Mouse (Mus musculus) bone marrow, adult 2 months (tissue): ENCODE measurements at regions not wholly inside any gene's neighbourhood (a gene's known extent, or its start where the extent isn't known, plus 50 kb on each side); places are given as distances from the start of the nearest gene placed in this dataset.

Source experiments
- H3K27ac ChIP-seq: fragments of 200-500 bp; 2 replicates; pipeline ENCODE4 v1.5.1; 2012; ENCODE audit warnings: low read depth, mild to moderate bottlenecking, control low read depth, inconsistent platforms, low read length; ENCODE audit not compliant: control insufficient read depth, poor library complexity, insufficient read depth
- H3K4me1 ChIP-seq: fragments of 200-500 bp; 2 replicates; pipeline ENCODE4 v1.6.1; 2011; ENCODE audit warnings: low read length; ENCODE audit not compliant: control insufficient read depth, insufficient read depth
- H3K4me3 ChIP-seq: fragments of 200-500 bp; replicated peaks from 2 replicates; pipeline ENCODE3; 2011; ENCODE audit warnings: mild to moderate bottlenecking, low read depth, low read length, control low read depth; ENCODE audit not compliant: control insufficient read depth
- CTCF ChIP-seq: fragments of 200-500 bp; IDR thresholded peaks from 2 replicates; pipeline ENCODE4 v1.5.1; 2011; ENCODE audit warnings: low read length, control low read depth; ENCODE audit not compliant: control insufficient read depth, insufficient read depth
- POLR2A ChIP-seq: fragments of 200-500 bp; IDR thresholded peaks from 2 replicates; pipeline ENCODE4 v1.6.1; 2011; ENCODE audit warnings: low read depth, mild to moderate bottlenecking, control low read depth, low read length, borderline replicate concordance; ENCODE audit not compliant: control insufficient read depth
- WGBS: fragments of 180-500 bp; shearing (Covaris S2); methylation state at CpG from one replicate; pipeline ENCODE4 v1.1.7; 2018; 5-methylcytosine and 5-hydroxymethylcytosine counted together

- TF ChIP-seq CTCF: no peak
- no peak for TF ChIP-seq POLR2A
- H3K4me1 ChIP-seq: no peaks in the 10 kb centered on the region; the same call in 1 of the 2 replicates
- 72% methylated on average over 4 of the region's 4 CpGs for WGBS
- H3K27ac ChIP-seq: no peak overlapping the region
- no peak overlapping the region for H3K4me3 ChIP-seq
These were observed 1431.0 kb upstream of the A1bg start for GRCm38 (mm10) chr15:62353786-62354185.

GRCm38 (mm10) chr15:62350862-62351757 is 1428.3 kb upstream of the A1bg start:
- H3K4me1 ChIP-seq: no peaks in the 10 kb centered on the region; the same call in 1 of the 2 replicates
- TF ChIP-seq CTCF: no peak
- no peak for TF ChIP-seq POLR2A
- 52% methylated on average over 6 of the region's 6 CpGs for WGBS
- no peak overlapping the region for H3K4me3 ChIP-seq
- H3K27ac ChIP-seq: no peak overlapping the region

- 72% methylated on average over 3 of the region's 3 CpGs for WGBS
These were observed 1427.2 kb upstream of the A1bg start for GRCm38 (mm10) chr15:62349981-62350380.

GRCm38 (mm10) chr15:62348956-62349355 is 1426.1 kb upstream of the A1bg start:
- 72% methylated on average over 2 of the region's 2 CpGs for WGBS
- no peak overlapping the region for H3K27ac ChIP-seq

More at GRCm38 (mm10) chr15:62349981-62350380, 1427.2 kb upstream of the A1bg start:
- no peak overlapping the region for H3K27ac ChIP-seq
- H3K4me3 ChIP-seq: no peak overlapping the region
- no peaks in the 10 kb centered on the region; the same call in 1 of the 2 replicates for H3K4me1 ChIP-seq
- no peak for TF ChIP-seq CTCF
- no peak for TF ChIP-seq POLR2A

GRCm38 (mm10) chr15:62347697-62348096 is 1424.9 kb upstream of the A1bg start:
- WGBS: 78% methylated on average over 2 of the region's 2 CpGs
- TF ChIP-seq CTCF: no peak
- no peak overlapping the region for H3K27ac ChIP-seq
- H3K4me1 ChIP-seq: no peaks in the 10 kb centered on the region; the same call in 1 of the 2 replicates
- H3K4me3 ChIP-seq: no peak overlapping the region

More at GRCm38 (mm10) chr15:62348956-62349355, 1426.1 kb upstream of the A1bg start:
- TF ChIP-seq CTCF: no peak
- TF ChIP-seq POLR2A: no peak
- no peak overlapping the region for H3K4me3 ChIP-seq
- no peaks in the 10 kb centered on the region; the same call in 1 of the 2 replicates for H3K4me1 ChIP-seq

- no peak overlapping the region for H3K27ac ChIP-seq
- WGBS: 91% methylated on average over 5 of the region's 5 CpGs
- no peak overlapping the region for H3K4me3 ChIP-seq
- H3K4me1 ChIP-seq: no peaks in the 10 kb centered on the region; the same call in 1 of the 2 replicates
- TF ChIP-seq CTCF (no peak), POLR2A (no peak)
These were observed 1423.1 kb upstream of the A1bg start for GRCm38 (mm10) chr15:62345893-62346292.

GRCm38 (mm10) chr15:62336454-62337284 is 1413.9 kb upstream of the A1bg start:
- Histone ChIP-seq H3K4me1 (no peaks in the 10 kb centered on the region), H3K4me3 (no peak overlapping the region), H3K27ac (no peak overlapping the region)
- TF ChIP-seq CTCF (no peak), POLR2A (no peak)
- WGBS: 87% methylated on average over 6 of the region's 6 CpGs

- TF ChIP-seq POLR2A (no peak), CTCF (no peak)
- H3K27ac ChIP-seq: no peak overlapping the region
- H3K4me3 ChIP-seq: no peak overlapping the region
- H3K4me1 ChIP-seq: no peaks in the 10 kb centered on the region
- WGBS: 77% methylated on average over 4 of the region's 4 CpGs
These were observed 1411.6 kb upstream of the A1bg start for GRCm38 (mm10) chr15:62334256-62335009.
